Mouse (Mus musculus): ENCODE measurements at regions not wholly inside any gene's neighbourhood (a gene's known extent, or its start where the extent isn't known, plus 50 kb on each side); places are given as distances from the start of the nearest gene placed in this dataset.

GRCm38 (mm10) chr15:97122263-97122662 lies 66.5 kb upstream of the Slc38a4 start:
- Histone ChIP-seq H3K4me3 (replicated peaks) (no peak overlapping the region), H3K4me1 (replicated peaks) (no peaks in the 10 kb centered on the region), H3K27ac (no peak overlapping the region), H3K4me2 (replicated peaks) (no peak overlapping the region), H3K9ac (no peak overlapping the region), H3K9me3 (no peaks in the 10 kb centered on the region), H3K27me3 (replicated peaks) (no peaks in the 10 kb centered on the region), H3K36me3 (no peaks in the 10 kb centered on the region)
- 87% methylated on average over 6 of the region's 6 CpGs for WGBS
- ATAC-seq, result no peak

GRCm38 (mm10) chr15:97112452-97113200 lies 56.9 kb upstream of the Slc38a4 start:
- 83% methylated on average over 19 of the region's 19 CpGs for WGBS
- Histone ChIP-seq H3K4me3 (replicated peaks) (no peak overlapping the region), H3K9ac (no peak overlapping the region), H3K27me3 (replicated peaks) (no peaks in the 10 kb centered on the region), H3K4me1 (replicated peaks) (0 out of 2 replicates have a peak, but pooled peaks cover 3% of the 10 kb centered on the region), H3K36me3 (no peaks in the 10 kb centered on the region), H3K4me2 (replicated peaks) (no peak overlapping the region), H3K27ac (no peak overlapping the region), H3K9me3 (no peaks in the 10 kb centered on the region)
- ATAC-seq, result no peak

DNA sequence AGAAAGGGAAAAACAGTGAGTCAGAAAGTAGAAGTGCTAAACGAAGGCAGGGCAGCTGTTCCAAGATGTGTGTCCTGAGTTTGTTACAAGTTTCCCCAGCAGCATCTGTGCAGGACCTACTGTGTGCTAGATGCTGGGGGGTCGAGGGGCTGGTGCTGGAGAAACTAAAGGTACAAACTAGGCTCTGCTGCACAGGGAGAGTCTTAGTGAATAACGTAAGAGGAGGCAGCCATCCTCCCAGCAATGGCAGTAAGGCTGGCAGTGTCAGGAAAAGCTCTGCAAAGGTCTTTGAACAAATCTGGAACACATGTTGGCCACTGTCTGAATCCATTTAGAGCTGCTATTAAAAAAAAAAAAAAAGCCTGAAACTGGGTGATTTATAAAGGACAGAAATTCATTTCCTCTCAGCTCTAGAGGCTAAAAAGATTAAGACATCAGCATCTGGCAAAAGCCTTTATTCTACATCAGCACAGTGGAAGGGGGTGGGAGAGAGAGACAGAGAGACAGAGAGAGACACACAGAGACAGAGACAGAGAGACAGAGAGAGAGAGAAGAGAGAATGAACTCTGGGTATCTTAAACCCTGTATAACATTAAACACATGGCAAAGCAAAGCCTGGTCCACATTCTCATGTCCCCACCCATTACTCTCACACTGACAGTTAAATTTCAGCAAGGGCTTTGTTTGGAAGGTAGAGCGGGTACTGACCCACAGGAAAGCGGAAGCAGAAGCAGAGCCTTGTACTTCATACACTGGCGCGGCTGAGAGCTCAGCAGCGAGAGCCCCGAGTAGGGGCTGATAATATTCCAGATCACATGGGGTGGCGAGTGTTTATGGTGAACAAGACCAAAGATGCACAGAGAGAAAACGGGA lies 55.8 kb upstream of the Slc38a4 start:
- H3K9ac ChIP-seq, result no peak overlapping the region
- no peak overlapping the region for H3K4me3 ChIP-seq (replicated peaks)
- H3K4me2 ChIP-seq (replicated peaks), result no peak overlapping the region
- no peaks in the 10 kb centered on the region for H3K36me3 ChIP-seq
- 0 out of 2 replicates have a peak, but pooled peaks cover 3% of the 10 kb centered on the region for H3K4me1 ChIP-seq (replicated peaks)
- WGBS, result 54% methylated on average over 11 of the region's 11 CpGs
- H3K9me3 ChIP-seq, result no peaks in the 10 kb centered on the region
- H3K27me3 ChIP-seq (replicated peaks), result no peaks in the 10 kb centered on the region
- ATAC-seq, result no peak
- H3K27ac ChIP-seq, result 0 out of 2 replicates have a peak overlapping the region, but pooled peaks have one; percentile 22

- 0 out of 2 replicates have a peak, but pooled peaks cover 9% of the 10 kb centered on the region for H3K4me1 ChIP-seq (replicated peaks)
- 23% methylated on average over 10 of the region's 10 CpGs for WGBS
These were observed 52.0 kb upstream of the Slc38a4 start for GRCm38 (mm10) chr15:97107779-97108178.

GRCm38 (mm10) chr15:97106556-97106955 lies 50.8 kb upstream of the Slc38a4 start:
- Histone ChIP-seq H3K4me3 (replicated peaks) (no peak overlapping the region), H3K36me3 (no peaks in the 10 kb centered on the region), H3K27ac (no peak overlapping the region), H3K9me3 (no peaks in the 10 kb centered on the region), H3K4me2 (replicated peaks) (no peak overlapping the region), H3K27me3 (replicated peaks) (no peaks in the 10 kb centered on the region), H3K4me1 (replicated peaks) (0 out of 2 replicates have a peak, but pooled peaks cover 9% of the 10 kb centered on the region), H3K9ac (no peak overlapping the region)
- no peak for ATAC-seq
- 77% methylated on average over 6 of the region's 6 CpGs for WGBS

More at GRCm38 (mm10) chr15:97107779-97108178, 52.0 kb upstream of the Slc38a4 start:
- no peak overlapping the region for H3K4me3 ChIP-seq (replicated peaks)
- ATAC-seq, result no peak
- H3K4me2 ChIP-seq (replicated peaks), result no peak overlapping the region
- no peaks in the 10 kb centered on the region for H3K36me3 ChIP-seq
- H3K27ac ChIP-seq, result no peak overlapping the region
- H3K27me3 ChIP-seq (replicated peaks), result no peaks in the 10 kb centered on the region
- no peak overlapping the region for H3K9ac ChIP-seq
- H3K9me3 ChIP-seq, result no peaks in the 10 kb centered on the region
